Mouse (Mus musculus): ENCODE results near the gene H2afy.

DNA sequence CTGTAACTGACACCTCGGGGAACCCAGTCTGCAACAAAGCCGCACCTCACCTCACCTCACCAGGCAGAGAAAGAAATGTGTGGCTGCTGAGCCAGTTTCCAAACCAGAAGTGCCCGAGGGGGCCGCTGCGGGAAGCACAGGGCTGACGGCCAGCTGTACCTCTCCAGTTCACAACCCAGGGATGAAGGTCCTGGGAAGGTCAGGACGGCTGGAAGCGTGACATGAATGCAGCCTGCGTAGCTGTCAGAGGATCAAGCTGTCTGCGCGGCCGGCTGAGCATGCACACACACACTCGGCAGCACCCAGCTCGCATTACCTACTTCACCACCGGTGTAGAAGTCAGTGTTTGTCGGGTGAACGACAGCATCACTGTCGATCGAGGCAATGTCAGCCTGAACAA is 48.2 kb downstream of the H2afy start:
- TF ChIP-seq EP300 (IDR thresholded peaks at IDR 0.05; ENCODE audit: low read length), result no peak
- TF ChIP-seq CTCF (conservative IDR thresholded peaks at IDR 0.05 in 1 of 2, IDR thresholded peaks at IDR 0.05 in 1 of 2; ENCODE audit: low read depth in 2 of 2, low read length in 2 of 2), result no peak
- no peak for TF ChIP-seq E2F4 (IDR thresholded peaks at IDR 0.05; ENCODE audit: insufficient replicate concordance, low read depth, low read length)
- no peak for TF ChIP-seq ZC3H11A (IDR thresholded peaks at IDR 0.05; ENCODE audit: low read depth, low read length)
- TF ChIP-seq MAFK (IDR thresholded peaks at IDR 0.05; ENCODE audit: insufficient replicate concordance, low read length), result no peak
- TF ChIP-seq USF1 (IDR thresholded peaks at IDR 0.05; ENCODE audit: low read depth, low read length), result no peak
- TF ChIP-seq POLR2AphosphoS2 (IDR thresholded peaks at IDR 0.05; ENCODE audit: low read depth, low read length), result no peak
- TF ChIP-seq HCFC1 (IDR thresholded peaks at IDR 0.05; ENCODE audit: low read depth, low read length), result no peak
- TF ChIP-seq PAX5 (IDR thresholded peaks at IDR 0.05; ENCODE audit: low read length), result no peak
- no peak for TF ChIP-seq GABPA (IDR thresholded peaks at IDR 0.05; ENCODE audit: insufficient replicate concordance, low read depth, low read length)
- no peak for TF ChIP-seq RAD21 (IDR thresholded peaks at IDR 0.05; ENCODE audit: low read depth, low read length)
- no peak for TF ChIP-seq RCOR1 (conservative IDR thresholded peaks at IDR 0.05; ENCODE audit: low read depth, low read length)
- no peak for TF ChIP-seq ZKSCAN1 (IDR thresholded peaks at IDR 0.05; ENCODE audit: borderline replicate concordance, low read depth, low read length)

Data from CH12.LX (cell line).